Mouse (Mus musculus) 3T3-L1 (cell line): ENCODE results near the gene Btbd9.

Experiments
- DNase-seq: peaks from one replicate; pipeline ENCODE4 v3.0.0-alpha.2; 2015; ENCODE audit warnings: low read depth, low spot score

Btbd9 gene

GRCm38 (mm10) chr17:30340495-30341126 is 235.7 kb downstream of the Btbd9 start:
- no peak for DNase-seq

GRCm38 (mm10) chr17:30339317-30339716 is 237.0 kb downstream of the Btbd9 start:
- DNase-seq: peak; percentile 6

- DNase-seq: no peak
Observed at GRCm38 (mm10) chr17:30336816-30337215, 239.5 kb downstream of the Btbd9 start.

GRCm38 (mm10) chr17:30336280-30336679 is 240.0 kb downstream of the Btbd9 start:
- DNase-seq: no peak

- no peak for DNase-seq
Observed at GRCm38 (mm10) chr17:30335746-30336145, 240.5 kb downstream of the Btbd9 start.

GRCm38 (mm10) chr17:30334257-30334656 is 242.0 kb downstream of the Btbd9 start:
- no peak for DNase-seq

- DNase-seq: no peak
Observed at GRCm38 (mm10) chr17:30333136-30333535, 243.2 kb downstream of the Btbd9 start.

- DNase-seq: no peak
Observed at GRCm38 (mm10) chr17:30331380-30331779, 244.9 kb downstream of the Btbd9 start.

GRCm38 (mm10) chr17:30329531-30329930 is 246.8 kb downstream of the Btbd9 start:
- no peak for DNase-seq

GRCm38 (mm10) chr17:30328924-30329323 is 247.4 kb downstream of the Btbd9 start:
- no peak for DNase-seq

- DNase-seq: no peak
Observed at GRCm38 (mm10) chr17:30326906-30327305, 249.4 kb downstream of the Btbd9 start.

GRCm38 (mm10) chr17:30320301-30320700 is 256.0 kb downstream of the Btbd9 start:
- DNase-seq: no peak

- DNase-seq: peak; percentile 34
Observed at GRCm38 (mm10) chr17:30312688-30313087, 263.6 kb downstream of the Btbd9 start.

- peak; percentile 37 for DNase-seq
Observed at GRCm38 (mm10) chr17:30309627-30310026, 266.7 kb downstream of the Btbd9 start.

- no peak for DNase-seq
Observed at GRCm38 (mm10) chr17:30308889-30309288, 267.4 kb downstream of the Btbd9 start.

- DNase-seq: no peak
Observed at GRCm38 (mm10) chr17:30308317-30308716, 268.0 kb downstream of the Btbd9 start.

- no peak for DNase-seq
Observed at GRCm38 (mm10) chr17:30307168-30307567, 269.1 kb downstream of the Btbd9 start.

- no peak for DNase-seq
Observed at GRCm38 (mm10) chr17:30304766-30305165, 271.5 kb downstream of the Btbd9 start.

- DNase-seq: no peak
Observed at GRCm38 (mm10) chr17:30301338-30301737, 274.9 kb downstream of the Btbd9 start.

- DNase-seq: no peak
Observed at GRCm38 (mm10) chr17:30297432-30297831, 278.9 kb downstream of the Btbd9 start.

- no peak for DNase-seq
Observed at GRCm38 (mm10) chr17:30296069-30296468, 280.2 kb downstream of the Btbd9 start.

GRCm38 (mm10) chr17:30292666-30293065 is 283.6 kb downstream of the Btbd9 start:
- DNase-seq: peak; percentile 58

- DNase-seq: no peak
Observed at GRCm38 (mm10) chr17:30285641-30286040, 290.6 kb downstream of the Btbd9 start.
